Mouse (Mus musculus): ENCODE data around the gene Dusp14. TPM values are rescaled to one million over a fixed set of nuclear protein-coding genes. Genes with fewer than 3 reads are reported as not detected.

The Dusp14 gene
- polyA plus RNA-seq, 1 experiment from 2014 or later, result 21.1 TPM

- peak; percentile 69 for DNase-seq (ENCODE audit: low spot score)
- Histone ChIP-seq H3K27me3 (replicated peaks; ENCODE audit: control insufficient read depth, insufficient read depth, low read length) (peaks cover 9% of the 10 kb centered on the region), H3K36me3 (ENCODE audit: control insufficient read depth, insufficient read depth, low read length) (no peaks in the 10 kb centered on the region), H3K9me3 (ENCODE audit: control insufficient read depth, low read length) (no peaks in the 10 kb centered on the region), H3K4me3 (ENCODE audit: low read depth, low read length) (no peak overlapping the region), H3K4me1 (ENCODE audit: control insufficient read depth, insufficient read depth, low read length) (peaks cover 9% of the 10 kb centered on the region), H3K4me2 (ENCODE audit: low read depth, low read length) (no peak overlapping the region), H3K27ac (replicated peaks; ENCODE audit: low read depth, low read length) (no peak overlapping the region), H3K9ac (ENCODE audit: low read depth, low read length) (no peak overlapping the region)
- WGBS, result 34% methylated on average over 2 of the region's 2 CpGs
- peak; percentile 38; the same call in 1 of the 2 replicates for ATAC-seq (ENCODE audit: low read depth)
These were observed 6.3 kb downstream of the Dusp14 start for GRCm38 (mm10) chr11:84062805-84063204.

- H3K27me3 ChIP-seq (replicated peaks; ENCODE audit: control insufficient read depth, insufficient read depth, low read length), result 0 out of 2 replicates have a peak, but pooled peaks cover 4% of the 10 kb centered on the region
- DNase-seq (ENCODE audit: low spot score) (no peak), ATAC-seq (ENCODE audit: low read depth) (no peak)
- no peak overlapping the region for H3K9ac ChIP-seq (ENCODE audit: low read depth, low read length)
- no peak overlapping the region for H3K4me2 ChIP-seq (ENCODE audit: low read depth, low read length)
- no peak overlapping the region for H3K27ac ChIP-seq (replicated peaks; ENCODE audit: low read depth, low read length)
- no peaks in the 10 kb centered on the region for H3K36me3 ChIP-seq (ENCODE audit: control insufficient read depth, insufficient read depth, low read length)
- H3K9me3 ChIP-seq (ENCODE audit: control insufficient read depth, low read length), result no peaks in the 10 kb centered on the region
- 80% methylated on average over 2 of the region's 2 CpGs for WGBS
- peaks cover 9% of the 10 kb centered on the region for H3K4me1 ChIP-seq (ENCODE audit: control insufficient read depth, insufficient read depth, low read length)
- no peak overlapping the region for H3K4me3 ChIP-seq (ENCODE audit: low read depth, low read length)
These were observed 7.2 kb downstream of the Dusp14 start for GRCm38 (mm10) chr11:84061881-84062280.

DNA sequence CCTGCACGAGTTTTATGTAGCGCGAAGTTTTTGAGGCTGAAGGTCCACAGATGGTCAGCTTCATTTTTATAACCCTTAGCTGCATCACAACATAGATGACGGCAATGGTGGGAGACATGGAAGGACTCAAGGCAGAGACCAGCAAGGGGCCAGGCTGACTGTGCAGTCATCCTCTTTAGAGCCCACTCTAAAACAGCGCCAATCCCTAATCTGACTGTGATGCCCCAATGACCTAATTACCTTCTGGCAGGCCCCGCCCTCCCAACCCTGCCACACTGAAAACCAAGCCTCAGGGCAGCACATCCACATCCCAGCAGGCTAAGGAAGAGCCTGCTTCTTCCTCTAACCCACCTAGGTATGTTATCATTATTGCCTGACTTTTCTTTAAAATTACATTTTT is 8.4 kb downstream of the Dusp14 start:
- H3K9me3 ChIP-seq (ENCODE audit: control insufficient read depth, low read length), result no peaks in the 10 kb centered on the region
- 0 out of 2 replicates have a peak, but pooled peaks cover 5% of the 10 kb centered on the region for H3K4me1 ChIP-seq (ENCODE audit: control insufficient read depth, insufficient read depth, low read length)
- 70% methylated on average over 6 of the region's 6 CpGs for WGBS
- H3K4me2 ChIP-seq (ENCODE audit: low read depth, low read length), result no peak overlapping the region
- no peak overlapping the region for H3K27ac ChIP-seq (replicated peaks; ENCODE audit: low read depth, low read length)
- no peak for ATAC-seq (ENCODE audit: low read depth)
- no peak overlapping the region for H3K4me3 ChIP-seq (ENCODE audit: low read depth, low read length)
- no peaks in the 10 kb centered on the region for H3K27me3 ChIP-seq (replicated peaks; ENCODE audit: control insufficient read depth, insufficient read depth, low read length)
- H3K9ac ChIP-seq (ENCODE audit: low read depth, low read length), result no peak overlapping the region
- no peak for DNase-seq (ENCODE audit: low spot score)
- H3K36me3 ChIP-seq (ENCODE audit: control insufficient read depth, insufficient read depth, low read length), result no peaks in the 10 kb centered on the region

DNA sequence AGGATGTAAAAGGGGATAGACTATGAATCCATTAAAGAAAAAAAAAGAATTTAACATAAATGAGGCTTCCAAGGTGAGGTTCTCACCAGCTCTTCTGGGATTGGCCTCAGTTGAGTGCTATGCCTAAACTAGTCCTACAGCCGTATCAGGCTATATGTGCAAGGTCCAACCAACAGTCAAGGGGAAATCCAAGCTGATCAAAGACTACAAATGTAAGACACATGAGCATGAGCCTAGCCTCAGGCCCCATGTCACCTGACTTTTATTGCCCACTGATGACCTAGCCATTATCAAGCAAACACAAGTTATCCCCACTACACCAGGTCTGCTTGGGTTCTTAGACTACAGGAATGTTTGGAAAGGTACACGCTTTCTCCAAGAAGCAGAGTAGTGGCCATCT is 9.3 kb downstream of the Dusp14 start:
- Histone ChIP-seq H3K4me3 (ENCODE audit: low read depth, low read length) (no peak overlapping the region), H3K9me3 (ENCODE audit: control insufficient read depth, low read length) (no peaks in the 10 kb centered on the region), H3K36me3 (ENCODE audit: control insufficient read depth, insufficient read depth, low read length) (no peaks in the 10 kb centered on the region), H3K27me3 (replicated peaks; ENCODE audit: control insufficient read depth, insufficient read depth, low read length) (no peaks in the 10 kb centered on the region), H3K9ac (ENCODE audit: low read depth, low read length) (no peak overlapping the region), H3K4me2 (ENCODE audit: low read depth, low read length) (no peak overlapping the region), H3K4me1 (ENCODE audit: control insufficient read depth, insufficient read depth, low read length) (0 out of 2 replicates have a peak, but pooled peaks cover 2% of the 10 kb centered on the region), H3K27ac (replicated peaks; ENCODE audit: low read depth, low read length) (no peak overlapping the region)
- DNase-seq (ENCODE audit: low spot score) (no peak), ATAC-seq (ENCODE audit: low read depth) (no peak)
- 91% methylated on average over 2 of the region's 2 CpGs for WGBS

- Histone ChIP-seq H3K9me3 (ENCODE audit: control insufficient read depth, low read length) (no peaks in the 10 kb centered on the region), H3K9ac (ENCODE audit: low read depth, low read length) (no peak overlapping the region), H3K4me2 (ENCODE audit: low read depth, low read length) (no peak overlapping the region), H3K36me3 (ENCODE audit: control insufficient read depth, insufficient read depth, low read length) (no peaks in the 10 kb centered on the region), H3K27me3 (replicated peaks; ENCODE audit: control insufficient read depth, insufficient read depth, low read length) (no peaks in the 10 kb centered on the region), H3K4me3 (ENCODE audit: low read depth, low read length) (no peak overlapping the region), H3K27ac (replicated peaks; ENCODE audit: low read depth, low read length) (no peak overlapping the region), H3K4me1 (ENCODE audit: control insufficient read depth, insufficient read depth, low read length) (0 out of 2 replicates have a peak, but pooled peaks cover under 1% of the 10 kb centered on the region)
- ATAC-seq (ENCODE audit: low read depth) (no peak), DNase-seq (ENCODE audit: low spot score) (no peak)
- WGBS, result 93% methylated on average over 2 of the region's 2 CpGs
These were observed 11.6 kb downstream of the Dusp14 start for GRCm38 (mm10) chr11:84057418-84057817.

DNA sequence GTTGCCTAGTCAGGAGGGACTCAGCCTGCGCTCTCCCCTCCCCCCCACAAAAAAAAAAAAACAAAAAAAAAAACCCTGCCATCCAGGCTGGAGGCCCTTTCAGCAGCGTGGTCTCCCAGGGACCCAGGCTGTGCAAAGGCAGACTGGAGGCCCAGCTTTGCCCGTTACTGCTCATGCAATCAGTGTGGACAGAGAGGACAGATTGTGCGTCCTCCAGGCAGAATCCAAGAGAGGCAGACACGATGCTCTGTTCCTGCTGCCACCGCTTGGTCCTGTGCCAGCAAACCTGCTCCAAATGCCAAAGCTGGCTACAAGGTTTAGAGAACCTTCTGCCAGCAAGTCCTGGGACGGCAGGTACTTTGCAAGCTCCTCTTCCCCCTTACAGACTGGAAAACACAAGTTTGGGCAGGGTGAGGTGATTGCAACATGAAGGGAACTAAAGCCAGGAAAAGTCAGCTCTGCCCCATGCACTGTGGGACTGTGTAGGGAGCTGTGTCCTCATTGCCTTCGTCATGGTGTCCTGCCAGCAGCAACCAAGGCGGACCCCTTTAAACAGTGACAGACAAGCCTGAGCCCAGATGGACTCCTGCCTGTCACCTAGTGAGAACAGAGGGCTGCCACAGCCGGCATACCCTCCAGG is 15.4 kb downstream of the Dusp14 start:
- no peak for DNase-seq (ENCODE audit: low spot score)
- H3K27me3 ChIP-seq (replicated peaks; ENCODE audit: control insufficient read depth, insufficient read depth, low read length), result no peaks in the 10 kb centered on the region
- no peak overlapping the region for H3K27ac ChIP-seq (replicated peaks; ENCODE audit: low read depth, low read length)
- no peak overlapping the region for H3K4me3 ChIP-seq (ENCODE audit: low read depth, low read length)
- no peak overlapping the region for H3K9ac ChIP-seq (ENCODE audit: low read depth, low read length)
- no peaks in the 10 kb centered on the region for H3K9me3 ChIP-seq (ENCODE audit: control insufficient read depth, low read length)
- WGBS, result 57% methylated on average over 10 of the region's 10 CpGs
- H3K4me1 ChIP-seq (ENCODE audit: control insufficient read depth, insufficient read depth, low read length), result no peaks in the 10 kb centered on the region
- H3K36me3 ChIP-seq (ENCODE audit: control insufficient read depth, insufficient read depth, low read length), result no peaks in the 10 kb centered on the region
- ATAC-seq (ENCODE audit: low read depth), result no peak
- H3K4me2 ChIP-seq (ENCODE audit: low read depth, low read length), result no peak overlapping the region

GRCm38 (mm10) chr11:84053055-84053454 is 16.0 kb downstream of the Dusp14 start:
- DNase-seq (ENCODE audit: low spot score), result no peak
- Histone ChIP-seq H3K27ac (replicated peaks; ENCODE audit: low read depth, low read length) (no peak overlapping the region), H3K4me3 (ENCODE audit: low read depth, low read length) (no peak overlapping the region), H3K4me2 (ENCODE audit: low read depth, low read length) (no peak overlapping the region), H3K9ac (ENCODE audit: low read depth, low read length) (no peak overlapping the region), H3K9me3 (ENCODE audit: control insufficient read depth, low read length) (no peaks in the 10 kb centered on the region), H3K4me1 (ENCODE audit: control insufficient read depth, insufficient read depth, low read length) (no peaks in the 10 kb centered on the region), H3K27me3 (replicated peaks; ENCODE audit: control insufficient read depth, insufficient read depth, low read length) (no peaks in the 10 kb centered on the region), H3K36me3 (ENCODE audit: control insufficient read depth, insufficient read depth, low read length) (no peaks in the 10 kb centered on the region)
- ATAC-seq (ENCODE audit: low read depth), result no peak
- WGBS, result 74% methylated on average over 7 of the region's 7 CpGs

- no peaks in the 10 kb centered on the region for H3K36me3 ChIP-seq (ENCODE audit: control insufficient read depth, insufficient read depth, low read length)
- H3K9ac ChIP-seq (ENCODE audit: low read depth, low read length), result no peak overlapping the region
- H3K4me2 ChIP-seq (ENCODE audit: low read depth, low read length), result no peak overlapping the region
- no peak overlapping the region for H3K4me3 ChIP-seq (ENCODE audit: low read depth, low read length)
- WGBS, result 69% methylated on average over 10 of the region's 10 CpGs
- peaks cover 2% of the 10 kb centered on the region for H3K4me1 ChIP-seq (ENCODE audit: control insufficient read depth, insufficient read depth, low read length)
- ATAC-seq (ENCODE audit: low read depth) (no peak), DNase-seq (ENCODE audit: low spot score) (no peak)
- no peaks in the 10 kb centered on the region for H3K27me3 ChIP-seq (replicated peaks; ENCODE audit: control insufficient read depth, insufficient read depth, low read length)
- H3K27ac ChIP-seq (replicated peaks; ENCODE audit: low read depth, low read length), result no peak overlapping the region
- no peaks in the 10 kb centered on the region for H3K9me3 ChIP-seq (ENCODE audit: control insufficient read depth, low read length)
These were observed 20.6 kb downstream of the Dusp14 start for GRCm38 (mm10) chr11:84048411-84048810.

- H3K36me3 ChIP-seq (ENCODE audit: control insufficient read depth, insufficient read depth, low read length), result no peaks in the 10 kb centered on the region; the same call in 1 of the 2 replicates
- DNase-seq (ENCODE audit: low spot score) (peak; percentile 79), ATAC-seq (ENCODE audit: low read depth) (no peak)
- H3K4me1 ChIP-seq (ENCODE audit: control insufficient read depth, insufficient read depth, low read length), result peaks cover 12% of the 10 kb centered on the region
- H3K4me2 ChIP-seq (ENCODE audit: low read depth, low read length), result no peak overlapping the region
- no peaks in the 10 kb centered on the region for H3K27me3 ChIP-seq (replicated peaks; ENCODE audit: control insufficient read depth, insufficient read depth, low read length)
- 41% methylated on average over 4 of the region's 4 CpGs for WGBS
- no peak overlapping the region for H3K4me3 ChIP-seq (ENCODE audit: low read depth, low read length)
- H3K9ac ChIP-seq (ENCODE audit: low read depth, low read length), result no peak overlapping the region
- no peaks in the 10 kb centered on the region for H3K9me3 ChIP-seq (ENCODE audit: control insufficient read depth, low read length)
- peak overlapping the region; percentile 58 for H3K27ac ChIP-seq (replicated peaks; ENCODE audit: low read depth, low read length)
These were observed 21.8 kb downstream of the Dusp14 start for GRCm38 (mm10) chr11:84047270-84047669.

Data from embryonic facial prominence, embryonic 14.5 days (tissue).